Mouse (Mus musculus) cerebellum, adult 9-10 months (tissue): Measurements from ENCODE around the gene Trdmt1.

Experiments used
- DNase-seq: peaks from one replicate; pipeline ENCODE4 v3.0.0; 2022

Trdmt1 gene

DNA sequence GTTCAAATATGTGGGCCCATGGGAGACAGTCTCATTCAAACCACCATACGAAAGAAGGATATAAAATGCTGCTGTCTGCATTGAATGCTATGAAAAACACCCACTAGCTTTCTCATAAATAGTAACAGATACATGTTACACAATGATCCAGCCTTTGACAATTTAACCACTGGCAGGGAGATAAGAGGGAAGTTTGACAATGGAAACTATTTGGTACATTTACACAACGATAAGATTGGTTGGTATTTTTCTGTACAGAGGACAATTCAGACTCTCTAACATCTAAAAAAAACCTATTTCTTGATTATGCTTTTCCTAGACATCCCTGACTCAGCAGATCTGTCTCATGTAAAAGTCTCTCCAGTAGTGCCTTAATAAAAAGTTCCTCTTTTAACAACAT is 48.4 kb downstream of the Trdmt1 start:
- no peak for DNase-seq

DNA sequence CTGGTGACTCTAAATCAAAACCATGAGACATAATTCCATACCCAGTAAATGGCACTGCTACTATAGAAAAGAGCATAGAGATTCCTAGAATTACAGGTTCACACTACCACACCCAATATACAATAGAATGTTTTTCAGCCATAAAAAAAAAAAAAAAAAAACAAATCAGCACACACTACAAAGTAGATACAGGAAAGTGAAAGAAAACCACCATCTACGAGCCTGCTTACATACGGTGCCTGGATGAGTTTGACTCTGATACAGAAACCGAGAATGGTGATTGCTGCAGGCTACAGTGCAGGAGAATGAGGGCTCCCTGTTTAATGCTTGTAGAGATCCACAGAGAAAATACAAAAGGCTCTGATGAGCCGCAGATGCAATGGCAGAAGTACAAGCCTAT is 51.5 kb downstream of the Trdmt1 start:
- DNase-seq = no peak

DNA sequence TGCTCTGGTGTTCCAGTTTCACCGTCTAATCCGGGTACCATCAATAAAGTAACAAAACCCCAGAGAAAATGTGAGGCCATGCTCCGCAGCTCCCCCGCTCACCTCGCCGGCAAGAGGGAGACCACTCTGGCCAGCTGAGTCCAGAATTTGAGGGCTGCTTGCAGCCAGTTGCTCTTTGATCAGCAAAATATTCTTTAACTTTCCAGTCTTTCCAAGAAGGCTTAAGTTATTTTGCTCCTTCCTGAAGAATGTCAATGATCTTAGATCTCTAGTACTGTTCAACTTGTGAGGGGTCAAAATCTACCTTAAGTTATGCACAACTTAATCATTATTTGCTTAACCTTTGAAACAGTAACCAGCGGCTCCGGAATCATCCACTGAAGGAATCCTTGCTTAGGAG is 52.7 kb downstream of the Trdmt1 start, which contains the start of gene Cubn:
TSS of gene Cubn (minus strand) at position 80 of the 400 bp plus-strand sequence.
- DNase-seq = no peak

DNA sequence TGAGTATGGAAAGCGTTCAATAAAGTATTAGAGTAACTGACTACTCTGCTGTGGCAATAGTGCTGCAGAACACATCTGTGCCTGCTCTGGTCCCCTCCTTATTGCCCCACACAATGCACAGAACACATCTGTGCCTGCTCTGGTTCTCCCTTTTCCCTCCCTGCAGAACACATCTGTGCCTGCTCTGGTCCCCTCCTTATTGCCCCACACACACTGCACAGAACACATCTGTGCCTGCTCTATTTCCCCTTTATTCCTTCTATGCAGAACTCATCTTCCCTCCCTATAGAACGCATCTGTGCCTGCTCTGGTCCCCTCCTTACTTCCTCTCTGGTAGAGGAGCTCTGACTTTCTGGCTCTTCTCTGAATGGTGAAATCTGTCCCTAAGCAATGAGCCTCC is 54.0 kb downstream of the Trdmt1 start:
- no peak for DNase-seq

DNA sequence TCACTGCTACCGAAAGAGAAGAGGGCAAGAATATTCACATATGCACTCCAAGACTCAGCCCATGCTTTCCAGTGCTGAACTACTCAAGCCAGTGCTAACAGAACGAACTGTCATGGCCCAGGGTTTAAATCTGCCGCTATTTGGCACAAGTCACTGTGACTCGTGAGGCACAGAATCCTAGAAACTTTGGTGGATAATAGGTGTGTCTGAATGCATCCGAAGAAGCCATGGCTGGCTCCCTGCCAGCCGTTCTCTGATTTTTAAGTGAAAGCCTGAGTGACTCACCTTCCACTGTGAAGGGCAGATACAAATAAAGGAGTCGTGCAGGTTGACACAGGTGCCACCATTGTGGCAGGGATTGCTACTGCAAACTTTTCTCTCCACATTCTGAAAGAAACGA is 58.0 kb downstream of the Trdmt1 start:
- no peak for DNase-seq

DNA sequence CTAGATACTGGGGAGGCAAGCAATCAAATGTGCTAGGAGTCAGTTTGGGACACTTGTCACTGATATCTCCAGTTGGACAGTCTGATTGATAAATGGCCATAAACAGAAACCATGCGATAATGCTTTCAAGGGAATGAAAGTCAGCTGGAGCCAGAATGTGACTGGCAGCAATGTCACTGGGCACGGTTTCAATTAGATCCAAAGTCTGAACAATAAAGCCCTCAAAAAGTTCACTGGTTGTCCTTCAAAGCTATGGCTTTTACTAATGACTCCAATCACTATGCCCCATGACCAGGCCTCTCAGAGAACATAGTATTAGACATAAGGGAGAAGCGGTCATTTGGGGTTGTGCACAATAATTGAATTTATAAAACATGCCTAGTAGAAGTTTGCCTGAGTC is 59.9 kb downstream of the Trdmt1 start:
- DNase-seq = no peak

DNA sequence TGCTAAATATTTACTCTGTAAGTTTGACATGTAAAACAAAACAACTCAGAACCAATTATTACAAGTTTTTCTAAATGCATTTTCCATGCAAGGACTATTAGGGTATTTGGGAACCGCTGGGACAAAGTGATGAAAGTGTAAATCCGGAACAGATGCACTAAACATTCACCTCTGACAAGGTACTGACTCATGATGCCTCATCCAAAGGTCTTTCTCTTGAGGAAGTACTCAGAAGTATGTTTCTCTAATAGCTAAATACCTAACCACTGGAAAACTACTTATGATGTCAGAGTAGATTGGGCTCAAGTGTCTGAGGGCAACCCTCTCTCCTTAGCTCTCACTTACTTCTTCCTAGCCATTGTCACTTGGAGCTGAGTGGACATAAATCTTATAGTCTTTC is 63.7 kb downstream of the Trdmt1 start:
- DNase-seq = no peak

DNA sequence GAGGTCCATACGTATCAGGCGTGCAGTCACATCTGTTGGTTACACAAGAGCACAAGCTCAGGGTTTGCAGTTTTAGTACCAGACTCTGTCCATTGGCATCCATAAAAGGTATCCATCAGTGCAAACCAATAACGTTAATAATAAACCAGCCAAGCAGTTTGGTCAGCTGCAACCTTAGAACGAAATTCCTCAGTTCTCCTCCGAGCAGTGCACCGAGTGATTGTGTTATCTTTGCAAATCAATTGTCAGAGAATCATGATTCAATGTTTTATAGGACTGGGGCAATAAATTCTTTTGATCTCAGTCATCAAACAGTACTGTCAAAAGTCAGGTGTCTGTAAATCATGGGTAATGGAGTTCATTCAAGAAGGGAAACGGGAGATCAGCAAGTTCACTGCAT is 65.3 kb downstream of the Trdmt1 start:
- DNase-seq = no peak

DNA sequence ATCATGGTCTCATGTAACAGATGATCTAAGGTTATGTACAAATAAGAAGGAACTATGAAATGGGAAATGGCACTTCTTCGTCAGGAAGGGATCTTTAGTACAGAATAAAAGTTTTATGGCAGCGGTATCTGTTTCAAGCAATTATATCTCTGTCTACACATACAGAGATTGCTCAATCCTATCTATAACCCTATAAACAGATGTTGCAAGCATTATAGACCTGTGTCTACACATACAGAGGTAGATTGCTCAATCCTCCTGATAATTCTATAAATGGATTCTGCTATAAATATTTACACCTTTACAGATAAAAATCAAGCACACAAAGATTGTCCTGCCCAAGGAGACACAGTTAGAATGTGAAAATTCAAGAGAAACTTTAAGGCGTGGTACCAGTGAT is 74.4 kb downstream of the Trdmt1 start:
- DNase-seq = no peak

DNA sequence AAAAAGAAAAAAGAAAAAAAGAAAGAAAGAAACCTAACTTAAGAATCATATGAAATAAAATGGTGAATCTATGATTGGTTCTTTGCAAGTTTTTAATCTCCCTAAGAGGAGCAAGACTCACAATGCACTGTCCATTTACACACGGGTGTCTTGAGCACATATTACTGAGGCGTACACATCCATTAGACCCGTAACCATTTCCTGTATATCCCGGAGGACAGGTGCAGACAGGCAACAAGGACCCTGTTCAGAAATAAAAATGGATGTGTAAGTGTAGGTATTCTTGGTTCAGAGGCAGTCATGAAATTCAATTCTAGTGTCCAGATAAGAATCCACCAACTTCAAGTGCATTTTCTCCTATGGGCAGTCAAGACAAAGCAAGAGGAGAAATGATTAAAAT is 74.8 kb downstream of the Trdmt1 start:
- DNase-seq = no peak

DNA sequence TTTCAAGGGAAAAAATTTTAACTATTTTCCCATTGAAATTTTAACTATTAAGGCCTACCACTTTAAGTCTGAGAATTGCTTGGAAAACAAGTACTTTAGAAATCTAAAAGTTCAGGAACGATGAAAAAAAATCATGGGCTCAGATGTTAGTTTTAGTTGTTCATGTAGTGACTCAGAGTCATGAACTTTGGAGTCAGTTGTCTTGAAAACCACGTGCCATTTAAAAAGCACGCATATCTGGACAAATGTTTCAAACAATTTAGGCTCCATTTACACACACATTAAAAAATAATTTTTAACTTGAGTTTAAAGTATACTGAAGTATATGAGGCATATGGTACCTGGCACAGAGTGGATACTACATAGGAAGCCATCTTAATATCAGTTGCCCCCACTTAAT is 77.8 kb downstream of the Trdmt1 start:
- no peak for DNase-seq
